Mouse (Mus musculus): ENCODE measurements around the gene Gm17455.

Gene Gm17455

DNA sequence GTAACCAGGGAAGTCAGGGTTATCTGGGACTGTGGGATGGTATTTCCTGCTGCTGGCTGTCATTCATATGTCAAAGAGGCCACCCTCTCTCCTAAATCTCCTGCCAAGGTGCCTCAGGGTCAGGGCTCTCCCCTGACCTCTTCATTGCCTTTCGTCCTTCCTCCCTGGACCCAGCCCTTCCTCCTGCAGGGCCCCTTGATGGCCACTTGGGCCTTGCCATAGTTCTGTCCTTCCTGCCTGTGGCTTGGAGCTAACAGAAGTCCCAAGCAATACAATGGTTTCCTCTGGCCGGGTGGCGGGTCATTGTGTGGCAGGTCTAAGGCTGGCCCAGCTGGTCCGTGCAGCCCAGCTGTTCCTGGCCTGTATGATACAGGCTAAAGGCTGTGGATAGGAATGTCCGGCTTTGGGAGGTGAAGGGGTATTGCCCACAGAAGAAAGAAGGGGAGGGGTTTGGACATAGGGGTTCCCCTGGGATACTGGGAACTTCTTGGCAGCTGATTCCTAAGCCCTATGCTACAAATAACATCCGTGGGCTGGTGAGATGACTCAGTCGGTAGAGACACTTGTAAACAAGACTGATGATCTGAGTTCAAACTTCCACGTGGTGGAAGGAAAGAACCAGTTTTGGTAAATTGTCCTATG, 25.5 kb upstream of the Gm17455 start:
- no peak for DNase-seq (ENCODE audit: low read depth, low spot score)

DNA sequence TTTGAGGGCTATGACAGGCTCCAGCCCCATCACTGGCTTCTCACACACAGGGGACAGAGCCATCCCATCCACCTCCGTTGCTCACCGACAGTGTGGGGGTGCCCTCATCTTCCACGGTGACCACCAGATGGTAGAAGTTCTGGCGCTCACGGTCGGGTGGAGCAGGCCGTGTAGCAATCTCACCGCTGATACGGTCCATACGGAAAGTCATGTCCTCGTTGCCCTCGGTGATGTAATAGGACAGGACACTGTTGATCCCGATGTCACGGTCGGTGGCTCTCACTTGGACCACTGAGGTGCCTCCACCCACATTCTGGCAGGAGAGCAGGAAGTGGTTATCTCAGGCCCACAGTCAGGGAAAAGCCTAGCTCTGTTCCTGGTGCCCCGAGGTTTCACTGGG, 22.8 kb upstream of the Gm17455 start:
- DNase-seq (ENCODE audit: low read depth, low spot score) = no peak

DNA sequence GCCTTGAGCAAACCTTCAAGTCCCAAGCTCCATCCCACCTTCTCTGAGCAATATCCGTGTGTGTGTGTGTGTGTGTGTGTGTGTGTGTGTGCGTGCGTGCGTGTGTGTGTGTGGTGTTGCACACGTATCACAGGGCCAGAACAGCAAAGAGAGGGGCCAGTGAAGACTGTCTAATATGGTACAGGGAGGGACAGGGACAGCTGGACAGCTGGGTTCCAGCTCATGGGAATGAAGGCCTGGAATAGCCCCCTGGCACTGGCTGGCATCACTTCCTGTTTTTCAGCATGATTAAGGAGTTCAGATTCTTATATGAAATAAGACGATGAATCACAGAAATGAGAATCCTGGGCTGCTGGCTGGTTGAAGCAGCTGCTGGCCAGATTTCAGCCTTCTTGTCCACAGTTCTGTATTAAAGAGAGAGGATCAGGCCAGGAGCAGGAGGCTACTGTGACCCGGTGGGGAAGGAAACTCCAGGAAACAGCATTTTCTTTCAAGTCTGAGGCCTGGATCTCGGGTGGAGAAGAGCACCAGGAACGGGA, 20.0 kb upstream of the Gm17455 start:
- no peak for DNase-seq (ENCODE audit: low read depth, low spot score)

DNA sequence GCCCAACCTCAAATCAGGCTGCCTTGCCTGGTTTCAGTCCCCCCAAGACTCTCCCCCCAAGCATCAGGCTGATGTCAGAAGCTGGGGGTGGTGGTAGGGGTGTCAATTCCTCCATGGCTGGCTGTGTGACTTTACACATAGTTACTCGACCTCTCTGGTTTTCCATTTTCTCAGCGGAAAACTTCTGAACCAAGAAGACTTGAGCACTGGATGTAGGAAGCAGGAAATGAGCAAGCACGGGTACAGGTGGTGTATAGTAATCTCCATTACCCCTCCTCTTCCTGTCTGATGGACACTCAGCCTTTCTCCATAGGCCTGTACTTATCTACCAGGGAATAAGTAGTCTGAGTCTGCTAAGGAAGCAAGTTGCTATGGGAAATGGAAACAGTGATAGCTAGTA, 19.3 kb upstream of the Gm17455 start:
- no peak for DNase-seq (ENCODE audit: low read depth, low spot score)

DNA sequence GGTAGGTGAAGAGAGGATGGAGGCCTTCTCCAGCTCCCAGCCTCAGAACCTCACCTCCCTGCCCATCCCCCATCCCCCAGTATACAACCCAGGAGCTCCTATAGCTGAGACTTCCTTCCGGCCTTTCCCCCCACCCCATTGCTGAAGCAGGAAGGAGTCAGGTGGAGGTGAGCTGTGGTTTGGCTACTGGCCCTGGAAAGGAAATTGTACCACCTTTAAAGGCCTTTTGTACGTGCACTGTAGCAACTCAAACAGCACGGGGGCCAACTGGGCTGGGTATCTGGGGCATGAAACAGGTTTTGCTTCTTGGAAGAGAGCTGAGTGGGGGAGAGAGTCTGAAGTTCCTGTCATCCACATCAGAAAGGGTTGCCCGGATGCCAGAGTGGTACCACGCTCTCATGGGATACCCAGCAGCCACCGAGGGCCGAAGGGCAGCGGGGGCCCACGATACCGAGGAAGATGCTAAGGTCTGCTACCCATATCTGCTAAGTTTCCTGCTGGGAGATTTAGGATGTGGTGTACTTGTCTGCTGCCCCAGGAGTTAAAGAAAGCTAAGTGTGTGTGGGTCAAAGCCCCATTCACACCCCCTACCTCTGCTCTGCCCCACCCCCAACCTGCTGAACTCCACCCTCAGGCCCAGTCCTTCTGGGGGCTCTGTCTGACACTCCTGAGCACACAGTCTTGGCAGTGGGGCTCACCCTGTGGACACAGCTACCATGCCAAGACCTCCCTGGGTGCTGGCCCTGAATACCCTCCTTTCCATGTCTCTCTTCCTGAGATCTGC, 18.2 kb upstream of the Gm17455 start:
- DNase-seq (ENCODE audit: low read depth, low spot score) = no peak

DNA sequence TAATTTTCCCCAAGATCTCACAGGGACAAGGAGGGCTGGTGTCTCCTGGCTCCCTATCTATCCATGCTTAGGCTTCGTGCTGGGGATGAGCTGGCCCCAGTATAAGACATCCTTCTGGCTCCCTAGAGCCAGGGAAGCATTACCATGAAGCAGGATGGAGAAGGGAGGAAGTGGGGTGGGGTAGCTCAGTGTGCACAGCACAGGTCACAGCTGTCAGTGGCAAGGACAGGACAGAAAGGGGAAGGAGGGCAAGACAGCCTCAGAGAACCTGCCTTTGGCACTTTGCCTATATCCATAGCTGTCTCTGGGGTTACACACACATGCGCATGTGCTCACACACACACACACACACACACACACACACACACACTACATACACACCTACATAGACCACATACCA, 11.2 kb upstream of the Gm17455 start:
- DNase-seq (ENCODE audit: low read depth, low spot score) = no peak

DNA sequence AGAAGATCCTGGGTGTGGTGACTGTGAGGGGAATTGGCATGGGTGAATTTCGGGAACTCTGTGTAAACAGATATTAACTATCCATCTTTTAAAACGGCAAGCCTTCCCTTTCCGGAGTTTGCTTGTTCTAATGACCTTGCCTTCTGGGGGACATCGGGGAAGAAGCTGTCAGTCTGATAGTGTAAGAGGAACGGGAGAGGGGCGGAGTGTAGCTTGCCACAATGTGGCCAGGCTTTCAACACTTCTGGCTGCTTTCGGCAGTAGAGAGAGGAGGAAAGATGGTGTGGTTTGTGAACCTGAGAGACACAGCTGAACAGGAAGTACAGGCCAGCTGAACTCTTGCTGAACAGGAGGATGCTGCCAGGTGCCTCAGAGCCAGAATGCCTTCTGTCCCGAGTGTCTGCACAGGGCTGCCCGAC, 10.1 kb upstream of the Gm17455 start:
- DNase-seq (ENCODE audit: low read depth, low spot score) = no peak

DNA sequence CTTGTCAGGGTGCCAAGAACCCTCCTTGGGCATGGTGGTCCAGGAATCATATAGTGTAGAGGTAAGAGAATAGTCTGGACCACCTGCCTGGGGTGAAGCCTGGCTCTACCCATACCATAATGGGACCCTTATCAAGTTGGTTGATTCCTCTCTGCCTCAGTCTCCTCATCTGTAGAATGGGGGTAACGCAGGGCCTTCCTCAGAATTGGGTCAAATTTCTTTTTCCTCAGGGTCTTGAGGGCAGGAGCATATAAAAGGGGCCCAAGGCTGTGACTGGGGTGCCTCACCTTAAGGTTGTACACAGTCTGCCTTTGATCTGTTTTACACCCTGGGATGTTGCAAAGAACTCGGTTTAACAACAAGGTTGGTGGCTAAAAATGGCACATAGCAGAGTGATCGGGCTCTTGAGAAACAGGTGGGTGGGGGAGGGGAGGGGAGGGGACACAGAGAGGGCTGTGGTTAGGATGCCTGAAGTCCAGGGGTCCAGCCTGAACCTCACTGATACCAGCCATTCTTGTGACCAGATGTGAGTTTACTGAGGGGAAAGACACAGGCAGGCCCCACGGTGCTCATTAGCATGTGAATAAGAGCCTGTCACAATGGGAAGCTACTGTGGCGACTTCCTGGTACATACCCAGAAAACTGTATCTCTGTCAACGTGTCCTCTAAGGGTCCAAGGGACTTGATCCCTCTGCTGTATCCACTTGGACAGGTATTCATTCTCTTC, 9.2 kb upstream of the Gm17455 start:
- peak; percentile 40 for DNase-seq (ENCODE audit: low read depth, low spot score)

DNA sequence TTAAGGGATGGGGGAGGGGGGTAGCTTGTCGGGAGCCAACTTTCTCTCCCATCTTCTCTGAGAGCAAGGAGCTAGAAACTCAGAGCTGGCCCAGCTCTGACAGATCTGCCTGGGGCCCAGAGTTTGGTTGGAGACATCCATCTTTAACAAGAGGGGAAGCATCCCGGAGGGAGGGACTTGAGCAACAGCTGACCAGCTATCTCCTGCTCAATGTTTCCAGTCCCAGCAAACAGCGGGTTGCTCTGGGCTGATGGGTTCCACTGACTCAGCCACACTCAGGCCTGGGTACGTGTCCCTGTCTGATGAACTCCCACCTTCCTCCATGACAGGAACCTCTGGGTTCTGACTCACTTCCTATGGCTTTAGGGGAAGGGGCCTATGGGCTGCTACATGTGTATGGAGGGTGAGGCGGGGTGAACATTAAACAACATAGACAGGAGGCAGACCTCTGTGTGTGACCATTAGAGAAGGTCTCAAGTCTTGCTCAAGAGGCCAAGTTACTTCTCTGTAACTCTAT, 8.6 kb upstream of the Gm17455 start:
- no peak for DNase-seq (ENCODE audit: low read depth, low spot score)

DNA sequence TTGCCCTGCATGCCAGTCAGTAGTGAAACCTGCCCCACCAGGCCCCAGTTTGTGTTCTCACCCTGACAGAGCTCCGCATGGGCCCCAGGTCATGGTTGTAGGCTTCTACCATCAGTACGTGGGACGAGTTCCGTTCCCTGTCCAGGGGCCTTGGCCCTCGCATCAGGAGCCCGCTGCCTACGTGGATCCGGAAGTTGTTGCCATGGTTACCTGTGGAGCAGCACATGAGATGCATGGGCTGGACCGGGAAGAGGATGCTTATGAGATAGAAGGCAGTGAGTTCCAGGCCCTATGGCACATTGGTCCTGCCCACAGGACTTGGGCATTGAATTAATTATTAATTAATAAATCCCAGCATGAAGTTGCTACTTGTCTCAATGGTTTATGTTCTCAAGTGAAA, 7.9 kb upstream of the Gm17455 start:
- no peak for DNase-seq (ENCODE audit: low read depth, low spot score)

DNA sequence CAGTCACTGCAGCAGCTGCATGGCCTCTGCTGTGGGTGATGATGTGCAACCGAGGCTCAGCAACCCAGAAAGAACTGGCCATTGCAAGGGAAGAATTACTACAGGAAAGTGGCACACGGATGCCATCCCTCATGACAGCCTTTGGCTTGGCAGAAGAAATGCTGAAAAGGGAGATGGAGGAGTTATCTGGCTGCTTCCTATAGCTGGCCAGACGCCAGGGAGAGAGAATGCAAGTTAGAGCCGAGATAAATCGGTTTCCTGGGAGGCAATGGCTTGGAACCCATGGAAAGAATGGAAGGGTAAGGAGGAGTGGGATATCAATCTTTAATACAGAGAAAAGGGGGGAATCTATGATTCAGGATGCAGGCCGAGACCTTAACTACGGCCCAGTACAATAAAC, 4.6 kb upstream of the Gm17455 start:
- no peak for DNase-seq (ENCODE audit: low read depth, low spot score)

DNA sequence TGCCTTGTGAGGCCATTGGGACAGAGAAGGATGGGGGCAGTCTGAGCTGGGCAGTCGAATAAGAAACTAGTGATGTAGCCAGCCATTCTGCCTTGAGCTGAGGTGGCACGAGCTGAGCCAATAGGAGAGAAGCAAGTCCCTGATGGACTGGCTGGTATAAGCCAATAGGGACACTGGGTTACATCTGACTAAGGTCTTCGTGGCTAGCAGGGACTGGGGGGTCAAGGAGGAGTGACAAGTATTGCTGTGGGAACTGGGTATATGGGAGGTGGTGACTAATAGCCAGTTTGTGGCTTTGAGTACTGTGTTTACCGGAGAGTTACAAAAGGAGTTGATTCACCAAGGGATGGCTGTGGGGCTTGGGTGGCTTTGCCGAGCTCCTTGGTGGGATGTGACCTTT, 3.9 kb upstream of the Gm17455 start:
- no peak for DNase-seq (ENCODE audit: low read depth, low spot score)

DNA sequence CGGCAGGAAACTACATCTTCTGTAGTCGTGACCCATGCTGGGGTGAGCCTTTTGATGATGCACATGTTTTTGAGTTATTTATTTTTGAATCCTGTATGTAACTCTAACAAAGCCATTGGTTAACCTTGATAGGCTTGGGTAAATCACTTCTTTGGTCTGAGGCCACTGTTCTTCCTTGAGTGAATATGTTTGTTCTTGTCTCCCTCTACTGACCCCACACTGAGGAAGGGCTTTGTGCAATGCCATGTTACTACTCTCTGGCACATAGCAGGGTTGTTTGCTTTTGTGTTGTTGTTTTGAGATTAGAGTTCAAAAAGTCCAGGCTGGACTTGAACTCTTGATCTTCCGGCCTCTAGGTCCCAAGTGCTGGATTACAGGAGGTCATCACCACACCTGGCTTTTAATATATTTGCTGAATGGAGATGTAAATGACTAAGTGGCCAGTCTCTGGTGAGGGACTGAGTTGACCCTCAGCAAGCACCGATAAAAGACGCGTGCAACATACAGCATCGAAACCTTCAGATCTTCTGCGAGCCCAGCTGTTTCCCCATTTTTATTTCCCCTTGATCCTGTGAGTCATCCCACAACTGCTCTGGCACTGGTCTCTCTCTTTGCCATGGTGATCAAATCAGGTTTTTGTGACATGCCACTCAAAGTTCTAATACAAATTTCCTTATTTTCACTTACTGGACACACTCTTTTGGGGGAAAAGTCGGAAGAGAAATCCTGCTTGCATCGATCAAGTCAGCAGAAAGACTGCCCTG, 1.3 kb upstream of the Gm17455 start:
- no peak for DNase-seq (ENCODE audit: low read depth, low spot score)

DNA sequence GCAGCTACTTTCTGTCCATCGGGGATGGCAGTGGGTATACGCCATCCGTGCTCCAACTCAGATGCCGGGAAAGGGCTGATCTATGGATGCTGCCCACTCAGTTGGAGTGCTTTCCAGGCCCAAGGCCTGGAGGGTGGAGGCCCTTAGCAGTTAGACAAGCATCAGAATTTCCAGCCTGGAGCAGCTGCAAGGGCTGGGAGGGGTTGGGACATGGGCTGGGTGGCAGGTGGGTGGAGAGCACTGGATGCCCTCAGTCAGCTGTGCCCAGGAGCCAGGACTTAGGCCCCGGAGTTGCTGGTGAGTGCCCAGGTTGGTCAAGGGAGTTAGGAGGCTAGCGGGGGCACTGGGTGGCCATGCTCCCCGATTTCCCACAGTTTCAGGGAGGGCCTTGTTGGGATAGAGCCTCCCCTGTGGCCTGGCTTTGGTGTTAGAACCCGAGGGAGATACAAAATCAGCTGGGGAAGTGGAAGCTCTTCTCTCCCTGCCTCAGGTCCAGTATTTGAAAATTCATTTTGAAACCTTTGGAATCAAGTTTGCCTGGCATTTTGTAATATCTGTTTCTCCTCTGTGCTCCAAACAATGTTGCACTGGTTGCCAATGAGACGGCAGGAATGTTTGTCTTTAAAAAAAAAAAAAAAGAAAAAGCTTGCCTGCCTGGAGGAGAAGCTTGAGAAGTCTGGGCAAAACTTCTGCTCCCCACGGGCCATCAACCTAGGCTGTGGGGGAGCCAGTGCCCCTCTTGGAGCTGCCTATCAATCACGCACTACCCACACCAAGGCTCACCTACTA, 1.2 kb downstream of the Gm17455 start:
- no peak for DNase-seq (ENCODE audit: low read depth, low spot score)

DNA sequence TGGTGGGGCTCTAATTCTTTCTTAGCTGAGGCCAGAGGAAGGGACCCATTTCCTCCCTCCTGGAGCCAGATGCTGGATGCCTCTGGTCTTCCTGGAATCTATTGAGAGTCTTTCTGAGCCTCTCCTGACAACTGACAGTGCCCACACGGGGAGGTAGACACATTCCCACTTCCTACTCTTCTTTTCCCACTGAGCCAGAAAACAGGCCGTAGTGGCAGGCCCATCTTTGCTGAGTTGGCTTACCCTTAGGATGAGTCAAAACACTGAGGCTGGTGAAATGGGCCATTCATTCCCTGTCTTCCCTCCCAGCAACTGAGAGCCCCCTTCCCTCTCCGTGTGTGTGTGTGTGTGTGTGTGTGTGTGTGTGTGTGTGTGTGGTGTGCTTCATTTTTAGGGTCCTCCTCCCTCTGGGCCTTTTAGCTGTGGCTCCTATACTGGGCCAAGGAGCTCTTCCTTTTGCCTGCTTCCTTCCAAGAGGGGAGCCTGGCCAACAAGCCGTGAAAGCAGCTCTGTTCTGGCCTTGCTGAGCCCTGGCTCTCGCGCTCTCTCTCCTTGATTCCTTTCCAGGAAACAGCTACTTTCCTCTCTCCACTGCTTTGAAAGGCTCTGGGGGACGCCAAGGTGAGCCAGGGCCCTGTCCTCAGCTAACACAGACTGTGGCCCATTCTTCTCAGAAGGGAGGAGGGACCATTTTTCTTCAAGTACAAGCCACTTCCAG, 6.1 kb downstream of the Gm17455 start:
- no peak for DNase-seq (ENCODE audit: low read depth, low spot score)

DNA sequence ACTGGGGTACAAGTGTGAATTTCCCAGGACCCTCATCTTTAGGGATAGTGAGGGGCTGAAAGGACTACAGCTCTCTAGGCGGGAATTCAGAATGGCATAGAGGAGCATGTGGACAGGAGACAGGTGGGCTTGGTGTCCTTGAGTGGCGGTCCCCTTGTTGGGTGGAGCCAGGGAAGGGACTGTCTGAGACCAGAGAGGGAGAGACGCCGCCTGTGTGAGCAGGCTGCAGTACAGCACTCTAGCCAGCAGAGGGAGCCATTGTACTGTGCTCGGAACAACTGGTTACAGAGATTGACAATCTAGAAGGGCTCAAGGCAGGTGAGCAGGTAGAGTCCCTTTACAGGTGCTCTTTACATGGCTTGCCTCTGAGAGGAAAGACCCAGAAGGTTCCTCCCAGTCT, 8.3 kb downstream of the Gm17455 start:
- peak; percentile 55 for DNase-seq (ENCODE audit: low read depth, low spot score)

DNA sequence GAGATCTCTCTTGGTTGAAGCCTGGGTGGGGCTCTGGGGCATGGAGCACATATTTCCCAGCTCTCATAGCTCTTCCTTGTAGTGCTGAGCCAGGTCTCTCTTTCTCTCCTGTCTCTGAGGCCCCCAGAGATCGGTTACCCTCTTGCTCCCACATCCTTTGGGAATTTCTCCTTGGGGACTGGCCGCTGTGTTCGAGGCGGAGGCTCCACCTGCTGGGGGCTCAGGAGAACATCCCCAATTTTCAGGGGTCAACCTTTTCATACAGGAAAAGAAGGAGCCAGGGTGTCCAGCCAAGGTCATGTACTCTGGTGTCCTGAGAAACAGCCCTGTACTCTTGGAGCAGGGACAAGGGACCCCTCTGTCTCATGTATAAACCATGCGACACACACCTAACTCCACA, 12.3 kb downstream of the Gm17455 start:
- peak; percentile 35 for DNase-seq (ENCODE audit: low read depth, low spot score)

DNA sequence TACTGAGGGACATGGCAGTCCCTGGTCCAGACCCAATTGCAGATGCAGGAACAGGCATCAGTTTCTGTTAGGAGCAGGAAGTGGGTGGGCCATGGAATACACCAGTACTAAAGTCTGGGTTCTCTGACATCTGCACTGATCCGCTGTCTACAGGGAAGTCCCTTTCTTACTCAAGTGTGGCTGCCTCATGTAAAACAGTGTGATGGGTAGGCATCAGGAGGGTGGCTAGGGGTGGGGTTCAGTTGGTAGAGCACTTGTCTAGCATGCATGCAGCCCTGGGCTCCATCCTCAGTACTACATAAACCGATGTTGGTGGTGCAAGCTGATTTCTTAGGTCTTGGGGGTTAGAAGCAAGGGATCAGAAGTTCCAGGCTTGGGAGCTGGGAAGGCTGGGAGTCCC, 14.2 kb downstream of the Gm17455 start:
- DNase-seq (ENCODE audit: low read depth, low spot score) = no peak

DNA sequence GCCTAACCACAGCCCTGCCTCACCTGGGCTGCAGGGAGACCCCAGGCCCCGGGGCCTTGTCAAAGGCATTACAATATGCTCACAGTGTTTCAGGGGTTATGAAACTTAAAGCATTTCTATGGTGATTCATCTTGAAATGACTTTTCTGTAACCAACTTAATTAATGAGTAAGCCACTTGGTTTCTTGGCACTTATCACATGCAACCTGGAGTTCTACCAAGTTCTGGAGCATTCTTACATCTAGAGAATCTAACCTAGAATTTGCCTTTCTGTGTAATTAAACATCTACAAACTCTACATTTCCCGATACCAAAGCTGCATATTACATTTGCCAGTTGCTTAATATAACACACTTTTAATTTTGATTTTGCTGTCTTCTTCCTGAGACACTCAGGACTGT, 17.5 kb downstream of the Gm17455 start:
- DNase-seq (ENCODE audit: low read depth, low spot score) = no peak

DNA sequence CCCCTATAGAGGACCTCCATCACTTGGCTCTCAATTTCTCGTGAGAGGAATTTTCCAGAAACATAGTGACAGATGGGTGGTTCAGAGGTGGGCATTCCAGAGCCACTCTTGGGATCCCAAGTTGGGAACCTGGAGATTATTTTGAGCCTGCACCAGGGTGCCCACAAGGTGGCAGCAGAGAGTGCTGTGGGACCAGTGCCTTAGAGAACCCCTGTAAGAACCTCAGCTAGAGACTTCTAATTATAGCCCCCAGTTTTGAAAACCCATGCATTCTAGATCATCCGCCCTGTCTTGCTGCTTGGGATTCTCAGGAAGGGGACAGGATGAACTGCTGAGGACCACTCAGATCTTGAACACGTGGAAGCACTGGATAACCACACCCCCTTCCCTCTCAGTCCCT, 18.6 kb downstream of the Gm17455 start:
- DNase-seq (ENCODE audit: low read depth, low spot score) = peak; percentile 66
